Comparison of ENCODE assay signal across 9 mouse cellular contexts in genomic region chr2:21028605-21029004, GRCm38 (mm10). TPM values are rescaled to one million over a fixed set of nuclear protein-coding genes. Genes with fewer than 3 reads are reported as not detected.
DNase-seq lines count a peak whose midpoint lies in the region; ATAC-seq and TF ChIP-seq lines count a peak whose summit lies in the region.
"Had no signal": no experiment of that assay in that cellular context is flagged by ENCODE, and none has a peak within 500 bp of the region (broad histone marks: within the 10 kb centered on the region; RNA-seq: fewer than 3 reads in every experiment).

No protein-coding gene starts in this region.

- H3K27ac ChIP-seq in hindbrain, embryonic 10.5 days = 0 out of 2 replicates have a peak overlapping the region, but pooled peaks have one; percentile 16
- no peak overlapping the region for H3K27ac ChIP-seq in hindbrain, embryonic 14.5 days
- peak overlapping the region; percentile 47 for H3K27ac ChIP-seq in lung, postnatal 0 days (ENCODE audit: low read length)
- H3K27ac ChIP-seq in liver, postnatal 0 days (ENCODE audit: low read depth) = no peak overlapping the region
- H3K27ac ChIP-seq: neural tube, embryonic 13.5 days had no signal

- no peaks in the 10 kb centered on the region for H3K27me3 ChIP-seq in hindbrain, embryonic 10.5 days (ENCODE audit: insufficient read depth, poor library complexity, severe bottlenecking)
- H3K27me3 ChIP-seq in hindbrain, embryonic 14.5 days (ENCODE audit: control insufficient read depth, insufficient read depth, low read length) = no peaks in the 10 kb centered on the region
- no peaks in the 10 kb centered on the region for H3K27me3 ChIP-seq in lung, postnatal 0 days (replicated peaks; ENCODE audit: insufficient read depth, low read length)
- no peaks in the 10 kb centered on the region for H3K27me3 ChIP-seq in liver, postnatal 0 days (ENCODE audit: insufficient read depth, low read length)
- H3K27me3 ChIP-seq: neural tube, embryonic 13.5 days had no signal

- no peak overlapping the region for H3K9ac ChIP-seq in hindbrain, embryonic 14.5 days
- H3K9ac ChIP-seq in lung, postnatal 0 days (replicated peaks; ENCODE audit: low read depth) = no peak overlapping the region
- H3K9ac ChIP-seq in liver, postnatal 0 days (replicated peaks) = no peak overlapping the region
- H3K9ac ChIP-seq: neural tube, embryonic 13.5 days had no signal

- TF ChIP-seq EP300 in lung, postnatal 0 days (IDR thresholded peaks at IDR 0.05) = peak; percentile 65
- no peak for TF ChIP-seq EP300 in liver, postnatal 0 days (IDR thresholded peaks at IDR 0.05; ENCODE audit: low read depth)

- H3K4me2 ChIP-seq in hindbrain, embryonic 14.5 days (replicated peaks) = no peak overlapping the region
- no peak overlapping the region for H3K4me2 ChIP-seq in lung, postnatal 0 days (replicated peaks; ENCODE audit: low read depth, low read length)
- no peak overlapping the region for H3K4me2 ChIP-seq in liver, postnatal 0 days (ENCODE audit: low read depth, low read length)
- H3K4me2 ChIP-seq: neural tube, embryonic 13.5 days had no signal

- H3K36me3 ChIP-seq in hindbrain, embryonic 10.5 days = no peaks in the 10 kb centered on the region
- H3K36me3 ChIP-seq in hindbrain, embryonic 14.5 days (replicated peaks; ENCODE audit: control insufficient read depth, insufficient read depth) = no peaks in the 10 kb centered on the region
- H3K36me3 ChIP-seq in lung, postnatal 0 days (ENCODE audit: insufficient read depth, low read length) = no peaks in the 10 kb centered on the region
- H3K36me3 ChIP-seq in liver, postnatal 0 days (replicated peaks; ENCODE audit: insufficient read depth, low read length) = no peaks in the 10 kb centered on the region
- H3K36me3 ChIP-seq: neural tube, embryonic 13.5 days had no signal

- intact Hi-C loops in heart, postnatal 10 days (cut with DNase I) = no loop called here

- no peak for ATAC-seq in hindbrain, embryonic 14.5 days (ENCODE audit: low FRiP score)
- peak; percentile 89 for ATAC-seq in lung, postnatal 0 days
- ATAC-seq in liver, postnatal 0 days = no peak

- 0 out of 2 replicates have a peak, but pooled peaks cover 5% of the 10 kb centered on the region for H3K4me1 ChIP-seq in hindbrain, embryonic 10.5 days (replicated peaks)
- no peaks in the 10 kb centered on the region for H3K4me1 ChIP-seq in hindbrain, embryonic 14.5 days (replicated peaks; ENCODE audit: control insufficient read depth, insufficient read depth, low read length)
- H3K4me1 ChIP-seq in lung, postnatal 0 days (ENCODE audit: insufficient read depth, low read depth, low read length) = no peaks in the 10 kb centered on the region; the same call in 1 of the 2 replicates
- H3K4me1 ChIP-seq in liver, postnatal 0 days (ENCODE audit: insufficient read depth) = no peaks in the 10 kb centered on the region

- 33% methylated on average over 2 of the region's 2 CpGs for WGBS in hindbrain, embryonic 10.5 days
- WGBS in hindbrain, embryonic 14.5 days = 26% methylated on average over 2 of the region's 2 CpGs
- 5% methylated on average over 2 of the region's 2 CpGs for WGBS in lung, postnatal 0 days
- 31% methylated on average over 2 of the region's 2 CpGs for WGBS in liver, postnatal 0 days (ENCODE audit: insufficient replicate concordance)

- H3K9me3 ChIP-seq in hindbrain, embryonic 10.5 days = no peaks in the 10 kb centered on the region
- H3K9me3 ChIP-seq in hindbrain, embryonic 14.5 days (ENCODE audit: control insufficient read depth, low read length) = 0 out of 2 replicates have a peak, but pooled peaks cover 6% of the 10 kb centered on the region
- no peaks in the 10 kb centered on the region for H3K9me3 ChIP-seq in lung, postnatal 0 days (ENCODE audit: low read length)
- H3K9me3 ChIP-seq in liver, postnatal 0 days (ENCODE audit: low read length) = no peaks in the 10 kb centered on the region

- no peak for DNase-seq in hindbrain, embryonic 10.5 days (ENCODE audit: low spot score)
- no peak for DNase-seq in hindbrain, embryonic 14.5 days (ENCODE audit: low spot score)
- DNase-seq in brain, adult 2 months (ENCODE audit: low read depth, low spot score) = peak; percentile 93
- DNase-seq in heart, postnatal 10 days = peak; percentile 75 to 77
- DNase-seq in lung, postnatal 0 days (ENCODE audit: low spot score) = peak; percentile 67
- no peak for DNase-seq in liver, postnatal 0 days
- DNase-seq in adrenal gland, adult 2 months = no peak
- no peak for DNase-seq in ovary, adult 18-20 months (ENCODE audit: low spot score)

- TF ChIP-seq CTCF in lung, postnatal 0 days (IDR thresholded peaks at IDR 0.05) = no peak
- TF ChIP-seq CTCF in liver, postnatal 0 days (IDR thresholded peaks at IDR 0.05; ENCODE audit: low read depth) = no peak

- no peak overlapping the region for H3K4me3 ChIP-seq in hindbrain, embryonic 10.5 days
- no peak overlapping the region for H3K4me3 ChIP-seq in hindbrain, embryonic 14.5 days (replicated peaks; ENCODE audit: low read length)
- H3K4me3 ChIP-seq in lung, postnatal 0 days (ENCODE audit: low read depth, low read length) = no peak overlapping the region
- H3K4me3 ChIP-seq in liver, postnatal 0 days (ENCODE audit: low read depth, low read length) = no peak overlapping the region
- H3K4me3 ChIP-seq: neural tube, embryonic 13.5 days had no signal

RNA-seq across cellular contexts. Expression of gene Arhgap21, which starts 59.9 kb away (rescaled TPM):
- polyA plus RNA-seq in hindbrain, embryonic 10.5 days (2016; fragmentation: Nextera tagmentation; extraction: Ambion mirVana) = 31.8 and 39.9 TPM in 2 replicates
- 49.3 and 49.4 TPM in 2 replicates for polyA plus RNA-seq in hindbrain, embryonic 14.5 days (2014; fragmentation: Nextera tagmentation; extraction: Ambion mirVana)
- 100 to 1,000 TPM; 105 to 112 TPM for total RNA-seq in heart, postnatal 10 days (2021)
- polyA plus RNA-seq in lung, postnatal 0 days (2015; fragmentation: Nextera tagmentation; extraction: Ambion mirVana) = 9.9 and 10.9 TPM in 2 replicates
- 4.5 and 5.5 TPM in 2 replicates for polyA plus RNA-seq in liver, postnatal 0 days (2015; fragmentation: Nextera tagmentation; extraction: Ambion mirVana)
- 10 to 100 TPM; 59.7 to 68.8 TPM for total RNA-seq in adrenal gland, adult 2 months (2021)
- 9.5 and 12.9 TPM in 2 replicates for polyA plus RNA-seq in adrenal gland, adult 2 months (2012; rRNA removed)

Comparison
In these comparisons a context has a peak if more than half of its experiments do, and no peak if none do; other contexts are left out.
1. H3K27ac ChIP-seq: peak in hindbrain, embryonic 10.5 days (single experiment) and lung, postnatal 0 days (single experiment); none in hindbrain, embryonic 14.5 days (single experiment) and liver, postnatal 0 days (single experiment).
2. DNase-seq: peak in brain, adult 2 months (single experiment), heart, postnatal 10 days (2 of 2) and lung, postnatal 0 days (single experiment); none in hindbrain, embryonic 10.5 days (single experiment), hindbrain, embryonic 14.5 days (single experiment), liver, postnatal 0 days (single experiment), adrenal gland, adult 2 months (single experiment) and ovary, adult 18-20 months (single experiment).